Mouse (Mus musculus): ENCODE data around the gene Ugdh.
A peak's percentile ranks its signal among the peaks of the same experiment; 100 is the strongest.
"Not testable (repeated sequence)": the region's sequence is repeated elsewhere in the genome, so short reads cannot be mapped to it uniquely, and the experiment has no call there.

Ugdh gene

GRCm38 (mm10) chr5:65435806-65436561 is at the start of gene Ugdh:
TSS of gene Ugdh (minus strand) at chr5:65435949.
- DNase-seq (ENCODE audit: low spot score): peak; percentile 95

- no peak for DNase-seq (ENCODE audit: low spot score)
Measured at GRCm38 (mm10) chr5:65482996-65483395, 47.2 kb upstream of the Ugdh start.

- no peak for DNase-seq (ENCODE audit: low spot score)
Measured at GRCm38 (mm10) chr5:65480511-65480910, 44.8 kb upstream of the Ugdh start.

GRCm38 (mm10) chr5:65479681-65480445 is 44.1 kb upstream of the Ugdh start:
- DNase-seq (ENCODE audit: low spot score): no peak

- no peak for DNase-seq (ENCODE audit: low spot score)
Measured at GRCm38 (mm10) chr5:65478224-65478623, 42.5 kb upstream of the Ugdh start.

- not testable (repeated sequence) for DNase-seq (ENCODE audit: low spot score)
Measured at GRCm38 (mm10) chr5:65476739-65477138, 41.0 kb upstream of the Ugdh start.

- no peak for DNase-seq (ENCODE audit: low spot score)
Measured at GRCm38 (mm10) chr5:65475806-65476205, 40.1 kb upstream of the Ugdh start.

GRCm38 (mm10) chr5:65469766-65470165 is 34.0 kb upstream of the Ugdh start:
- DNase-seq (ENCODE audit: low spot score): no peak

GRCm38 (mm10) chr5:65466911-65467310 is 31.2 kb upstream of the Ugdh start:
- DNase-seq (ENCODE audit: low spot score): no peak

- no peak for DNase-seq (ENCODE audit: low spot score)
Measured at GRCm38 (mm10) chr5:65460361-65460760, 24.6 kb upstream of the Ugdh start.

- no peak for DNase-seq (ENCODE audit: low spot score)
Measured at GRCm38 (mm10) chr5:65459454-65459853, 23.7 kb upstream of the Ugdh start.

- DNase-seq (ENCODE audit: low spot score): no peak
Measured at GRCm38 (mm10) chr5:65457846-65458245, 22.1 kb upstream of the Ugdh start.

GRCm38 (mm10) chr5:65457086-65457827 is 21.5 kb upstream of the Ugdh start:
- no peak for DNase-seq (ENCODE audit: low spot score)

GRCm38 (mm10) chr5:65454771-65455170 is 19.0 kb upstream of the Ugdh start:
- DNase-seq (ENCODE audit: low spot score): no peak

GRCm38 (mm10) chr5:65448941-65449340 is 13.2 kb upstream of the Ugdh start:
- no peak for DNase-seq (ENCODE audit: low spot score)

GRCm38 (mm10) chr5:65447826-65448225 is 12.1 kb upstream of the Ugdh start:
- no peak for DNase-seq (ENCODE audit: low spot score)

GRCm38 (mm10) chr5:65446756-65447155 is 11.0 kb upstream of the Ugdh start:
- DNase-seq (ENCODE audit: low spot score): no peak

- no peak for DNase-seq (ENCODE audit: low spot score)
Measured at GRCm38 (mm10) chr5:65444981-65445380, 9.2 kb upstream of the Ugdh start.

GRCm38 (mm10) chr5:65438041-65438440 is 2.3 kb upstream of the Ugdh start:
- DNase-seq (ENCODE audit: low spot score): no peak

GRCm38 (mm10) chr5:65435363-65435805 is 365 bp downstream of the Ugdh start:
- DNase-seq (ENCODE audit: low spot score): no peak

- DNase-seq (ENCODE audit: low spot score): no peak
Measured at GRCm38 (mm10) chr5:65434471-65435362, 1.0 kb downstream of the Ugdh start.

GRCm38 (mm10) chr5:65429441-65429840 is 6.3 kb downstream of the Ugdh start:
- DNase-seq (ENCODE audit: low spot score): no peak
